Mouse (Mus musculus) frontal cortex, adult (tissue): Measurements from ENCODE around the gene Herc4.
"Not testable (repeated sequence)": the region's sequence is repeated elsewhere in the genome, so short reads cannot be mapped to it uniquely, and the experiment has no call there.

Experiments
- ATAC-seq: cut with Nextera tagmentation; 2 replicates; pipeline ENCODE4 v1.9.2; 2017; ENCODE audit warnings: mild to moderate bottlenecking, moderate library complexity, mixed read lengths; ENCODE audit not compliant: low TSS enrichment

Gene Herc4

GRCm38 (mm10) chr10:63350666-63351065 is 107.1 kb downstream of the Herc4 start:
- no peak for ATAC-seq

GRCm38 (mm10) chr10:63351099-63351498 is 107.5 kb downstream of the Herc4 start:
- not testable (repeated sequence) for ATAC-seq

- ATAC-seq, result peak; percentile 98
Observed at GRCm38 (mm10) chr10:63352111-63352510, 108.5 kb downstream of the Herc4 start.

DNA sequence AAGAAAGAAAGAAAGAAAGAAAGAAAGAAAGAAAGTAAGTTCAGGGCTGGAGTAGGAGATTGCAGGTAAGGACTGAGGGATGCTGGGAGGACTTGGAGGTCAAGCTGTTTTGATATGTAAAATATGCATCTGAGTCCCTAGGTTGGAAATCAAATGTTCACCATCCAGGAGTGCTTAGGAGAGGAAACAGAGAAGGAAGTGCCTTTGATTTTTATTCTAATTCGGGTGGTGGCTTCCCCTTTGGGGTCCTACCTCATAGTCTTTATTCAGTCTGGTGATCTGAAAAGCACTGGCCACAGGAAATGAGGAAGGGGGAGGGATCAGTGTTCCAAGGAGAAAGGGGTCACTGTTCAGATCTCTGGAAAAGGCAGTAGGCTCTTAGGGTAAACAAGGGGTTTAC is 116.9 kb downstream of the Herc4 start:
- ATAC-seq, result no peak

DNA sequence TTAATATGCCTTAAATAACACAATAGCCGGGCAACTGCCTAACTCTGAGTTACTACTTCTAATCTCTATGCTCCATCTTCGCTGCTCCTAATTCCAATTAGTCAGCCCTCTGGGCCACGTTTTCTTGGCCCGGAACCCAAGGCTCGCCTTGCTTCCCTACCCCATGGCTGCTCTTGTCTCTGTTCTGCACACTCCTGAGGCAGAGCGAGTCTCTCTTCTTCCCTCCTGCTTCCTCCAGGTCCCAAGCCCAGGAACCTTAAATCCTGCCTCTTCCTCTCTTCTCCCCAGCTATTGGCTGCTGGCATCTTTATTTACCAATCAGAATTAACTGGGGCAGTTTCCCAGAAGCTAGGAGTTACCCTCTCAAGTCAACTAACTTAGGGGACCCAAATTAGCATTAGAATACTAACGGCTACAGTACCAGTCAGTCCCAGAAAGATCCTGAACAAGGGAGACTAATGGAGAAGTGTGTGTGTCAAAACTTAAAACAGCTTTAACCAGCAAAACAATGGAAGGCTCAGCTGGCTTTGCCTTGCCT is 122.4 kb downstream of the Herc4 start:
- no peak for ATAC-seq

DNA sequence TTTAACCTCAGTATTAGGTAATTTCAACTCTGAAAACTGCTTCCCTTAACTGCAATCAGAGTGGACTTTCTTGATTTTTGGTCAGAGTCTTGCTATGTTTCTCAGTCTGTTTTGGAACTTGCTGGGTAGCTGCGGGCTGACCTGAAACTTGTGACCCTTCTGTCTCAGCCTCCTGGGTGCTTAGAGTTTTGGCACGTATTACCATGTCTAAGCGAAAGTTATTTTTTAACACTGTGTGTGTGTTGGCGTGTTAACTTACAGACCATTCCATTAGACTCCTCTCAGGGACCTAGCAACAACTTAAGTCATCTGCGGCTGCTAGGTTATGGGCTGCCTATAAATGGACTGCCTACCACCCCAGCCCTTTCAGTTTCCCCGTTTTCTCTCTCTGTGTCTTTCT is 123.8 kb downstream of the Herc4 start:
- no peak for ATAC-seq
